Mouse (Mus musculus) lung, adult 2 months (tissue): ENCODE data around the gene Snx25.

Experiments used
- CTCF ChIP-seq: fragments of 200-500 bp; IDR thresholded peaks from 2 replicates; pipeline ENCODE4 v1.5.1; 2011; ENCODE audit warnings: mild to moderate bottlenecking, low read length, control low read depth; ENCODE audit not compliant: insufficient read depth
- POLR2A ChIP-seq: fragments of 200-500 bp; IDR thresholded peaks from 2 replicates; pipeline ENCODE4 v1.6.1; 2011; ENCODE audit warnings: low read depth, mild to moderate bottlenecking, control low read depth, low read length, borderline replicate concordance; ENCODE audit errors: extremely low read depth

- TF ChIP-seq CTCF, result no peak
- TF ChIP-seq POLR2A, result no peak
Observed at GRCm38 (mm10) chr8:46073540-46074140, 78.3 kb downstream of the Snx25 start.
